Mouse (Mus musculus): Measurements from ENCODE around the gene Fam53b.

DNA sequence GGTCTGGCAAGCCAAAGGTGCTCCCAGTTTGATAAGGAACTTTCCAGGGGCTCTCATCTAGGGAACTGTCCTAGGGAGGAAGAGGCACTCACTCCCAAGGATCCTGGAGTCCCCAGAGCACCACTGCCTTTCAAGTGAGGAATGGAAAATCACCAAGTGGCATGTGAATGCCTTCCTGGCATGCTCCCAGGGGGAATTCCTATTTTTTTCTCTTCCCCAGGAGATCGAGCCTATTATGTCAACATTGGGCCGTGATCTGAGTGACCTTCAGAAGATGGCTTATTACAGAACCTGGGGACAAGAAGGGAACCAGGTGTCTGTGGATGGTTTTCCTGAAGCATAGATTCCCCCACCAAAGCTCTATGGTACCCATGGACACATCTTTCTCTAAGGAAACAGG, 62.0 kb downstream of the Fam53b start:
- no peak for TF ChIP-seq CTCF (IDR thresholded peaks at IDR 0.05; ENCODE audit: low read depth)
- TF ChIP-seq EP300 (IDR thresholded peaks at IDR 0.05; ENCODE audit: low read depth): no peak
